Mouse (Mus musculus) left cerebral cortex, adult 6 months (tissue): ENCODE results near the gene Cst12. TPM values are rescaled to one million over a fixed set of nuclear protein-coding genes. Genes with fewer than 3 reads are reported as not detected.

Experiments used
- long read RNA-seq, 2 experiments: library from polyadenylated mRNA; unstranded; transcript quantifications; one replicate each; pipeline ENCODE4 v2.0.0; 2019 to 2020
- polyA plus RNA-seq: library from polyadenylated mRNA; unstranded; fragments of <200 nt; fragmentation: Nextera tagmentation; gene quantifications from 2 replicates; pipeline ENCODE4 v1.2.3, GENCODE M21; 2021

The Cst12 gene
- polyA plus RNA-seq, result not detected in 2 replicates
- long read RNA-seq, experiment 1, result 0 reads
- long read RNA-seq, experiment 2, result 0 reads

GRCm38 (mm10) chr2:148789142-148789541 is at the start of gene Cst12:
Gene Cst12, plus strand, starts transcription at chr2:148789361.

GRCm38 (mm10) chr2:148750058-148750457 is 39.1 kb upstream of the Cst12 start, which contains the start of gene Cstl1:
Gene Cstl1, plus strand, starts transcription at chr2:148750358.

GRCm38 (mm10) chr2:148771397-148771796 is 17.8 kb upstream of the Cst12 start, which contains the start of gene Cst11:
Gene Cst11, minus strand, starts transcription at chr2:148771497.

GRCm38 (mm10) chr2:148781709-148782108 is 7.5 kb upstream of the Cst12 start, which contains the start of gene 8030411F24Rik:
Gene 8030411F24Rik, plus strand, starts transcription at chr2:148782009.

GRCm38 (mm10) chr2:148798485-148798884 is 9.3 kb downstream of the Cst12 start, which contains the start of gene Cst8:
Gene Cst8, plus strand, starts transcription at chr2:148798785.

GRCm38 (mm10) chr2:148819909-148820308 is 30.7 kb downstream of the Cst12 start, which contains the start of gene Cst13:
Gene Cst13, plus strand, starts transcription at chr2:148820081.

GRCm38 (mm10) chr2:148834912-148835311 is 45.8 kb downstream of the Cst12 start, which contains the start of gene Cst9:
Gene Cst9, plus strand, starts transcription at chr2:148835147.

Other genes with a start within 250 kb of the Cst12 start
- gene Nxt1, start 116.8 kb upstream of the Cst12 start, polyA plus RNA-seq, result 28.3 and 34.6 TPM in 2 replicates
- gene Gzf1, start 108.3 kb upstream of the Cst12 start, polyA plus RNA-seq, result 13.6 and 14.7 TPM in 2 replicates
- 159 and 210 TPM in 2 replicates for gene Napb, start 56.9 kb upstream of the Cst12 start, polyA plus RNA-seq
- not detected in 2 replicates for gene Cstl1, start 39.0 kb upstream of the Cst12 start, polyA plus RNA-seq
- 0.37 TPM in 1 of 2 replicates, not detected in the other for gene Cst11, start 17.9 kb upstream of the Cst12 start, polyA plus RNA-seq
- gene 8030411F24Rik, start 7.4 kb upstream of the Cst12 start, polyA plus RNA-seq, result not detected in 2 replicates
- gene Cst8, start 9.4 kb downstream of the Cst12 start, polyA plus RNA-seq, result not detected in 2 replicates
- not detected in 2 replicates for gene Cst13, start 30.7 kb downstream of the Cst12 start, polyA plus RNA-seq
- gene Cst9, start 45.8 kb downstream of the Cst12 start, polyA plus RNA-seq, result not detected in 2 replicates
- gene 9230104L09Rik, start 75.7 kb downstream of the Cst12 start, polyA plus RNA-seq, result 0.19 TPM in 1 of 2 replicates, not detected in the other
- gene Cst3, start 86.3 kb downstream of the Cst12 start, polyA plus RNA-seq, result 10,036 and 13,475 TPM in 2 replicates
- gene Gm1330, start 213.9 kb downstream of the Cst12 start, polyA plus RNA-seq, result not detected in 2 replicates
- gene Gm10750, start 227.9 kb downstream of the Cst12 start, polyA plus RNA-seq, result not detected in 2 replicates